Mouse (Mus musculus) neural tube, embryonic 13.5 days (tissue): ENCODE measurements around the gene Nmral1. TPM values are rescaled to one million over a fixed set of nuclear protein-coding genes. Genes with fewer than 3 reads are reported as not detected.

Experiments
- ATAC-seq: fragments of 200-750 bp; cut with Nextera tagmentation; 2 replicates; pipeline ENCODE4 v1.8.0; 2017; ENCODE audit warnings: low read depth, mild to moderate bottlenecking, moderate TSS enrichment, moderate library complexity
- H3K27ac ChIP-seq: fragments of 300-500 bp; sonication (generic); replicated peaks from 2 replicates; pipeline ENCODE4 v1.5.1; 2015; ENCODE audit warnings: moderate library complexity, mild to moderate bottlenecking, inconsistent platforms
- H3K27me3 ChIP-seq: fragments of 300-500 bp; sonication (generic); 2 replicates; pipeline ENCODE4 v1.6.1; 2015; ENCODE audit warnings: mild to moderate bottlenecking, inconsistent platforms
- H3K36me3 ChIP-seq: fragments of 300-500 bp; sonication (generic); 2 replicates; pipeline ENCODE4 v1.6.1; 2015; ENCODE audit warnings: mild to moderate bottlenecking, inconsistent platforms
- H3K4me1 ChIP-seq: fragments of 300-500 bp; sonication (generic); replicated peaks from 2 replicates; pipeline ENCODE4 v1.6.1; 2015; ENCODE audit warnings: inconsistent platforms
- H3K4me2 ChIP-seq: fragments of 300-500 bp; sonication (generic); 2 replicates; pipeline ENCODE4 v1.6.1; 2015; ENCODE audit warnings: inconsistent platforms, mild to moderate bottlenecking, moderate library complexity
- H3K4me3 ChIP-seq: fragments of 300-500 bp; sonication (generic); 2 replicates; pipeline ENCODE4 v1.5.1; 2015; ENCODE audit warnings: mild to moderate bottlenecking, inconsistent platforms
- H3K9ac ChIP-seq: fragments of 300-500 bp; sonication (generic); 2 replicates; pipeline ENCODE4 v1.6.1; 2015; ENCODE audit warnings: moderate library complexity, mild to moderate bottlenecking, inconsistent platforms
- H3K9me3 ChIP-seq: fragments of 300-500 bp; sonication (generic); 2 replicates; pipeline ENCODE4 v1.6.1; 2016; ENCODE audit warnings: inconsistent platforms
- WGBS: fragments of 180-500 bp; shearing (Covaris S2); methylation state at CpG from one replicate; pipeline ENCODE4 v1.1.7; 2015; 5-methylcytosine and 5-hydroxymethylcytosine counted together
- polyA plus RNA-seq: library from polyadenylated mRNA; unstranded; fragments of >200 nt; fragmentation: Nextera tagmentation; extraction: Ambion mirVana; gene quantifications from 2 replicates; pipeline ENCODE4 v1.2.1, GENCODE M21; 2015

The Nmral1 gene
- polyA plus RNA-seq, 1 experiment from 2014 or later = 55.5 TPM

DNA sequence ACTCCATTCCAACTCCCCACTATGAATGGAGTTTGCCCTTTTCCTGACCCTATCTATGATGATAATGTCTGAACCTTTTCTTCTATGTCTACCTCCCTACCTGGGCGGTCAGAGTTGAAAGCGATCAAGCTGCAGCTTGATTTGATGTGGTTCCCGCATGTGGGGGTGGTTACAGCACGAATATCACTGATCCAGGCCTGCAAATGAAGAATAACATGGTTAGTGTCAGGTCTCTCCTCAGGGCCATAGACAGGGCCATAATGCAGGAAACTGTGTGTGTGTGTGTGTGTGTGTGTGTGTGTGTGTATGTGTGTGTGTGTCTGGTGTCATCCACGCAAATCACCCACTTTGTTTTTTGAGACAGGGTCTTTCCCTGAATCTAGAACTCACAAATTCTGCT is 42.3 kb downstream of the Nmral1 start:
- WGBS = 96% methylated on average over 5 of the region's 5 CpGs

DNA sequence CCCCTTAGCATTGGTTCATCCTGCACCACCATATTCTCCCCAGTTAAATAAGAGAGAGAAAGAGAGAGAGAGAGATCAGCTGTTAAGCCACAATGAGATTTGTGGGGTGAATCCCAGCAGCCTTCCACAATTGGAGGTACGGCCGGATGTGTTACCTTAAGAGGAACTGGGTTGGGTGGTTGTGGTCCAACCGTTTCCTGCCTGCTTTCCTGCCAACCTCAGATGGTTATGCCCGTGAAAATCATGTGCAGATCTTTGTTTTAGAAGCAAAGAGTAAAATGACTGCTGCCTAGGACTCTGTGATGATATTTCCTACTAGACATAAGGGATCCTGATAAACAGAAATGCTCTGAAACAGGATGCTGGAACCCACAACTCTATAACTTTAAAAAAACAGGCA is 45.1 kb downstream of the Nmral1 start:
- peaks cover 56% of the 10 kb centered on the region for H3K36me3 ChIP-seq
- H3K4me1 ChIP-seq = peaks cover 14% of the 10 kb centered on the region
- H3K9me3 ChIP-seq = no peaks in the 10 kb centered on the region
- ATAC-seq = no peak
- H3K4me2 ChIP-seq = no peak overlapping the region
- 89% methylated on average over 4 of the region's 4 CpGs for WGBS
- no peaks in the 10 kb centered on the region for H3K27me3 ChIP-seq
- H3K9ac ChIP-seq = no peak overlapping the region
- no peak overlapping the region for H3K27ac ChIP-seq
- H3K4me3 ChIP-seq = no peak overlapping the region

More for the DNA sequence above, 42.3 kb downstream of the Nmral1 start:
- H3K4me2 ChIP-seq = no peak overlapping the region
- peaks cover 16% of the 10 kb centered on the region for H3K4me1 ChIP-seq
- no peaks in the 10 kb centered on the region for H3K27me3 ChIP-seq
- H3K9ac ChIP-seq = no peak overlapping the region
- no peak overlapping the region for H3K27ac ChIP-seq
- ATAC-seq = no peak
- H3K9me3 ChIP-seq = no peaks in the 10 kb centered on the region
- peaks cover 43% of the 10 kb centered on the region for H3K36me3 ChIP-seq
- H3K4me3 ChIP-seq = no peak overlapping the region

GRCm38 (mm10) chr16:4670317-4670716 is 48.8 kb downstream of the Nmral1 start:
- Histone ChIP-seq H3K4me2 (no peak overlapping the region), H3K36me3 (peaks cover 61% of the 10 kb centered on the region), H3K27ac (no peak overlapping the region), H3K9ac (no peak overlapping the region), H3K4me1 (no peaks in the 10 kb centered on the region), H3K9me3 (no peaks in the 10 kb centered on the region), H3K27me3 (no peaks in the 10 kb centered on the region), H3K4me3 (no peak overlapping the region)
- WGBS = 81% methylated on average over 5 of the region's 5 CpGs
- no peak for ATAC-seq

- Histone ChIP-seq H3K27ac (no peak overlapping the region), H3K4me2 (no peak overlapping the region), H3K36me3 (peaks cover 53% of the 10 kb centered on the region), H3K4me1 (no peaks in the 10 kb centered on the region), H3K4me3 (no peak overlapping the region), H3K9me3 (no peaks in the 10 kb centered on the region), H3K27me3 (no peaks in the 10 kb centered on the region), H3K9ac (no peak overlapping the region)
- WGBS = 25% methylated on average over 3 of the region's 3 CpGs
- ATAC-seq = peak; percentile 88
These were observed 51.9 kb downstream of the Nmral1 start for GRCm38 (mm10) chr16:4667190-4667808.

DNA sequence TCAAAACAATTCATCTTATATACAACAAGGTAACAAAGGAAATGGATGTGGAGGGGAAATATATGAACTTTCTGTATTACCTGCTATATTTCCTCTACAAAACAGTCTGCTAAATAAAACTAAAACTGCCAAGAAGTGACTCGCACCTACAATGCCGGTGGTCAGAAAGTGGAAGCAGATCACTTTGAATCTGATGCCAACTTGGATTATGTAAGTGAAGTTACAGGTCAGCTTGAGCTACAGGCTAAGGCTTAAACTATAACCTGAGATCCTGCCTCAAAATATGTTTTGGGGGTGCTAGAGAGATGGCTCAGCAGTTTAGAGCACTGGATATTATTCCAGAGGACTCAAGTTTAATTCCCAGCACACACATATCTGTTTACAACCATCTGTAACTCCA is 53.4 kb downstream of the Nmral1 start:
- no peak overlapping the region for H3K27ac ChIP-seq
- no peak overlapping the region for H3K9ac ChIP-seq
- no peaks in the 10 kb centered on the region for H3K9me3 ChIP-seq
- H3K4me1 ChIP-seq = no peaks in the 10 kb centered on the region
- H3K27me3 ChIP-seq = no peaks in the 10 kb centered on the region
- WGBS = 91% methylated on average over 2 of the region's 2 CpGs
- H3K4me3 ChIP-seq = no peak overlapping the region
- H3K4me2 ChIP-seq = no peak overlapping the region
- H3K36me3 ChIP-seq = peaks cover 65% of the 10 kb centered on the region
- ATAC-seq = no peak

- Histone ChIP-seq H3K4me3 (no peak overlapping the region), H3K9me3 (no peaks in the 10 kb centered on the region), H3K36me3 (peaks cover 53% of the 10 kb centered on the region), H3K4me1 (peaks cover 7% of the 10 kb centered on the region), H3K27me3 (no peaks in the 10 kb centered on the region), H3K4me2 (no peak overlapping the region), H3K9ac (no peak overlapping the region), H3K27ac (no peak overlapping the region)
- WGBS = 89% methylated on average over 2 of the region's 2 CpGs
- ATAC-seq = no peak
These were observed 55.4 kb downstream of the Nmral1 start for GRCm38 (mm10) chr16:4663806-4664205.

- no peaks in the 10 kb centered on the region for H3K27me3 ChIP-seq
- no peak overlapping the region for H3K27ac ChIP-seq
- 60% methylated on average over 2 of the region's 2 CpGs for WGBS
- ATAC-seq = no peak
- no peak overlapping the region for H3K9ac ChIP-seq
- no peak overlapping the region for H3K4me2 ChIP-seq
- peaks cover 43% of the 10 kb centered on the region for H3K36me3 ChIP-seq
- no peaks in the 10 kb centered on the region for H3K9me3 ChIP-seq
- no peak overlapping the region for H3K4me3 ChIP-seq
- H3K4me1 ChIP-seq = peaks cover 11% of the 10 kb centered on the region
These were observed 57.6 kb downstream of the Nmral1 start for GRCm38 (mm10) chr16:4661605-4662004.

Other genes starting within 250 kb of the Nmral1 start
- 28.9 and 31.8 TPM in 2 replicates for gene Srl, start 177.5 kb downstream of the Nmral1 start, polyA plus RNA-seq
- 10.2 TPM in 2 replicates for gene Tfap4, start 159.5 kb downstream of the Nmral1 start, polyA plus RNA-seq
- 22.2 and 28.8 TPM in 2 replicates for gene Glis2, start 124.6 kb downstream of the Nmral1 start, polyA plus RNA-seq
- 152 and 169 TPM in 2 replicates for gene Pam16, start 94.4 kb downstream of the Nmral1 start, polyA plus RNA-seq
- 6.7 TPM in 2 replicates for gene Vasn, start 79.4 kb downstream of the Nmral1 start, polyA plus RNA-seq
- gene Dnaja3, start 79.4 kb downstream of the Nmral1 start, polyA plus RNA-seq = 55.7 and 59.2 TPM in 2 replicates
- 27.9 and 33.5 TPM in 2 replicates for gene Coro7, start 39.6 kb downstream of the Nmral1 start, polyA plus RNA-seq
- 102 and 108 TPM in 2 replicates for gene Hmox2, start 7.0 kb upstream of the Nmral1 start, polyA plus RNA-seq
- 100 and 109 TPM in 2 replicates for gene Cdip1, start 70.9 kb upstream of the Nmral1 start, polyA plus RNA-seq
- 0.42 and 0.52 TPM in 2 replicates for gene 4930562C15Rik, start 116.1 kb upstream of the Nmral1 start, polyA plus RNA-seq
- gene Ubald1, start 161.0 kb upstream of the Nmral1 start, polyA plus RNA-seq = 54.4 and 66.3 TPM in 2 replicates
- 105 and 110 TPM in 2 replicates for gene Mgrn1, start 166.9 kb upstream of the Nmral1 start, polyA plus RNA-seq
- 134 and 143 TPM in 2 replicates for gene Nudt16l1, start 219.4 kb upstream of the Nmral1 start, polyA plus RNA-seq
- 64.0 and 67.0 TPM in 2 replicates for gene Anks3, start 244.8 kb upstream of the Nmral1 start, polyA plus RNA-seq